Mouse (Mus musculus) urinary bladder, postnatal 10 days (tissue): ENCODE data around the gene Cyth4.
A peak's percentile ranks its signal among the peaks of the same experiment; 100 is the strongest.

Source experiments
- DNase-seq: peaks from one replicate; pipeline ENCODE4 v3.0.0; 2022; ENCODE audit warnings: low spot score

Cyth4 gene

GRCm38 (mm10) chr15:78587050-78587994 lies 9.5 kb upstream of the Cyth4 start:
- DNase-seq: peak; percentile 54

- no peak for DNase-seq
These were observed 8.8 kb upstream of the Cyth4 start for GRCm38 (mm10) chr15:78588049-78588448.

DNA sequence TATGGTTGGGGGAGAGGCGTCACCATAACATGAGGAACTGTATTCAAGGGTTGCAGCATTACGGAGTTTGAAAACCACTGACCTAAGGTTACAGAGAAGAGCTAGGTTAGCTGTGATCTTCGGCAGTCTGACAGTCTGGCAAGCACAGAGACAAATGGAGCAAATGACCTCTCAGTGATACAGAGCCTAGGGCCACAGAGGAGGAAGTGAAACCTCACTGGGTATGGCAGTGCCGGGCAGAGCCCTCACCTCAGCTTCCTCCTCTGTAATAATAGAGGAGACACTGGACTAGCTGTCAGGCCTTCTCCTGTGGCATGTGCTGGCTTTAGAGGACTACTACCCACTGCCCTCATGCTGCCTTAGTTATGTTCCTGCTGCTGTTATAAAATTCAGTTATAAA lies 7.9 kb upstream of the Cyth4 start:
- DNase-seq: no peak

GRCm38 (mm10) chr15:78589936-78590335 lies 6.9 kb upstream of the Cyth4 start:
- no peak for DNase-seq

GRCm38 (mm10) chr15:78590785-78591184 lies 6.1 kb upstream of the Cyth4 start:
- DNase-seq: no peak

DNA sequence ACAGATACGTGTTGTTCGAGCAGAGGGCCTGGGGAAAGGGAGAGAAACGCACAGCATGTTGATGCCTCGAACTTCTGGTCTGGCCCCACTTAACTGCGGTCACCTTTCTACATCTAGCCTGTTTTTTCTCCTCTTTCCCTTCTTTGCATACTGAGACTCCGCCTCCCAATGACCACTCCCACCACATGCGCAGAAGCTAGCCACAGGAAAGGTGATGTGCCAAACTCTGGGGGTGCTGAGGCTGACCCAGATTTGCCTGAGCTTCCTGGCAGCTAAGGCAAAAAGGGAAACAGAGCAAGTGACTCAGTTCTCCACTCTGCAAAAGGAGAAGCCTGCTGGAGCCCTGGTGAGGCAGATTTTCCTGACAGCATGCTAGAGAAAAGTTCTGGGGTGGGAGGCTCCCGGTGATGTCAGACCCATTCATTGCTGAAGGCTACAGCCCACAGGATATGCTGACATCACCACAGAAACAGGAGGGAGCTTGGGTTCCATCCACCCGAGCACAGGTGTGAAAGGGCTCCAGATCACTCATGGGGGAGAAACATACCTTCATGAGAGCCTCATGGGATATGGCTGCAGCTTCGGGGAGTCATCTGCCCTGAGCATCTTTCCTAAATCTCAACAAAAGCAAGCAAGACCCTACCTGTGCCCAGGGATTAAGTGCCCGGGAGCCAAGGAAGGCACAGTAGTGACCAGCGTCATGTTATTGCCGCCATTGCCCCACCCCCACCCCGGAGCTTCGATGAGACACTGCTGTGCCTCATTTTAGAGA lies 5.0 kb upstream of the Cyth4 start:
- no peak for DNase-seq

DNA sequence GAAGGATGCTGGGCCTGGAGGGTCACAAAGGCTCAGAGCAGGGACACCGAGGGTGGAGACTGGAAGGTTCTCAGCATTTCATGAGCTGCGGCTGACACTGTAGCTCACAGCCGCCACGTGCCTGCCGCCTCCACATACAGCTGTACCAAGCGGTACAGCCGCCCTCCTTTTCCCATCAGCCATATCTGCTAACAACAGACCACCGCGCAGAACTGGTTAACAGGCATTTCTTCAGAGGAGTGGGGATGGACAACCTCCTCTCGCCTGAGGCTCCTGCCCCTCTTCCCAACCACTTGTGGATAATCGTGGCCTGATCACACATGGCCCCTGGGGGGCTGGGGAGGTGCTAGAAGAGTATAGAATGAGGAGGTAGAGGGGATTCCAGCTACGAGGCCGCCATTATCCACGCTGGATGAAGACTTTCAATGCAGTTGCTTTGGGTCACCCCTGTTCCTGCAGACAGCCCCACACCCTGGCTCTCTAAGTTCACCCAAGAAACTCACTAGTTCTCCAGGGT lies 4.3 kb upstream of the Cyth4 start:
- DNase-seq: no peak

- DNase-seq: no peak
These were observed 2.9 kb upstream of the Cyth4 start for GRCm38 (mm10) chr15:78593896-78594425.

DNA sequence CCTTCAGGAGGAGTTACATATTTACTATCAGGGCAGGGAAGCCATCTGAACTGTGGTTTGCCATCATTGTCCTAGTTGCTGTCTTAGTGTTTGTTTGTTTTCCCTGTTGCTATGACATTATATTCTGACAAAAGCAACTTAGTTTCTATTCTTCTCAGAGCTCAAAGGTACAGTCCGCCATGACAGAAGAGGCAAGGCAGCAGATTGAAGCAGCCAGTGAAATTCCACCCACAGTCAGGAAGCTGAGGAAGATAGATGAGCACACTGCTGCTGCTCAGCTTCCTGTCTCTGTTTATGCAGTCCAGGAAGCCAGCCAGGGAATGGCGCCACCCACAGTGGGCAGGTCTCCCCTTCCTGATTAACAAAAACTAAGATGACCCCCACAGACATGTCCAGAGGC lies 2.0 kb upstream of the Cyth4 start:
- no peak for DNase-seq

GRCm38 (mm10) chr15:78595468-78595867 lies 1.4 kb upstream of the Cyth4 start:
- DNase-seq: no peak

GRCm38 (mm10) chr15:78596504-78596903 lies 343 bp upstream of the Cyth4 start:
- DNase-seq: no peak

DNA sequence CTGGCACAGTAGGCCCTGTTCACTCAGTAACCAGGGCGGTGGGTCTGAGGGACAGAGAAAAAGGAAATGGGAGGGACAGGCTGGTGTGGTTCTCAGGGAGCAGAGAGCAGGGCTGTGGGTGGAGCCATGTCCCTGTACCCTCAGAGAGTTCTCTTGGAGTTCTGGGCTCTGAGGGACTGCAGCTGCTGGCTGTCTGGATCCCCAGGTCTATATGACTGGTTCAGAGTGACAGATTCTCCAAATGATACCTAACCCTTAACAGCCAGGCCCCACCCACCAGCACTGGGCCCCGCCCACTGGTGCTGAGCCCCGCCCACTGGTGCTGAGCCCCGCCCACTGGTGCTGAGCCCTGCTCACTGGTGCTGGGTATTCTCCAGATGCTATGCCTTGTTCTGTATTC lies 882 bp downstream of the Cyth4 start:
- no peak for DNase-seq

GRCm38 (mm10) chr15:78599124-78599523 lies 2.3 kb downstream of the Cyth4 start:
- DNase-seq: no peak

DNA sequence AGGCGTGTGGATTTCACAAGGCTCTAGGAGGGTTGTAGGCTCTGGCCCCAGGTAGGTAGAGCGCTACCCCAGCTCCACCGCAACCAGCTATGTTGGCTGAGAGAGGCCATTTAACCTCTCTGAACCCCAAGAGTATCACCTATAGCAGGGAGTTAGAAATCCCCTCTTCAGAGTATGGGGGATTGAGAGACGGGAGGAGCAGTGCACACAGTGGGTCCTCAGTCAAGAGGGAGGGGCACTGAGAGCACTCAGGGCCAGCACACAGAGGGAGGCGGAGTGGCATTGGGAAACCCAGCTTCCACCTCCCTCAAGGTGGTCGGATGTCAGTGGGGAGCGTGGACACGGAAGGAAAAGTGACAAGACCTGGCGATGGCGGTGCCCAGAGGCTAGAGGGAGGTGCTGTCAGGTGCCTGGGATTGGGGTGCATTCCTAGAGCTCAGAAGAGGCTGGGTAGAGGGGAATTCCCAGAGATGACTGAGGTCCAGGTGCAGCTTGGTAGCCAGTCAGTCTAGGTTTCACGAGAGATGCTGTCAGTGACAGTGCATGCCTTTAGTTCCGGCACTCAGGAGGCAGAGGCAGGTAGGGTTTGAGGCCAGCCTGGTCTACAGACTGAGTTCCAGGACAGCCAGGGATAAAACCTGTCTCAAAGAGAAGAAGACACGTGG lies 2.8 kb downstream of the Cyth4 start:
- DNase-seq: no peak

DNA sequence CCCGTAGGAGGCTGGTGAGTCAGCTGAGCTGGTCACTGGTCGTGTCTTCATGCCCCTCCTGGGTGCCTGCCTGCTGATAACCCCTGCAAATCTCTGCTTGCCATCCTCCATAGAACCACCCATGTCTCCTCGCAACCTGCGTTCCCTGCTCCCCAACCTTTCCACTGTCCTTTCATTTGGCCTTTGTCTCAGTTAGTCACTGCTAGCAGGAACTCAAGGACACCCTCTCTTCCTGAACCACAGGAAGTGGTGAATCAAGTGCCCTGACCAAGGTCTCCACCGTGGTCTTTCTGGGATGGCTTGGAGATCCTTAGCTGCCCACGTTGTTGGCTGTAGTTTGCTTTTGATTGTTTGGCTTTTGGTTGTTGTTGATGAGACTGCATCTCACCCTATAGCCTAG lies 4.3 kb downstream of the Cyth4 start:
- no peak for DNase-seq

- no peak for DNase-seq
These were observed 7.4 kb downstream of the Cyth4 start for GRCm38 (mm10) chr15:78604255-78604654.

DNA sequence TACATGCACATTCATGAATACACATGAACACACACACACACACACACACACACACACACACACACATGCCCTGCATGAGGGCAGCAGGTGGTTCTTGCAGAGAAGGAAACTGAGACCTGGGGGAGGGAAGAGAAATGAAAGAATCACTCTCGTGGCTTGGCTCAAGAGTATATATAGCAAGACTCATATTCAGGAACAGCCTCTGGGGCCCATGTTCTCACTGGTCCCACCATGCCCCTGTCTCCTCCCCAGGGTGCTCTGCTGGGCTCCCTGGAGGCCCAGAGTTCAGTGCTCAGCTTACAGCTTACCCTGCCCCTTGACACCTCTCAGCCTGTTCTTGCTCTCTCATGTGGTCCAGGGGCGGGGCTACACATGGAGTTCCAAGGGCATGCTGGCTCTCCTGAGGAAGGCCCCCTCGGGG lies 8.5 kb downstream of the Cyth4 start:
- no peak for DNase-seq

GRCm38 (mm10) chr15:78606059-78606458 lies 9.2 kb downstream of the Cyth4 start:
- no peak for DNase-seq

DNA sequence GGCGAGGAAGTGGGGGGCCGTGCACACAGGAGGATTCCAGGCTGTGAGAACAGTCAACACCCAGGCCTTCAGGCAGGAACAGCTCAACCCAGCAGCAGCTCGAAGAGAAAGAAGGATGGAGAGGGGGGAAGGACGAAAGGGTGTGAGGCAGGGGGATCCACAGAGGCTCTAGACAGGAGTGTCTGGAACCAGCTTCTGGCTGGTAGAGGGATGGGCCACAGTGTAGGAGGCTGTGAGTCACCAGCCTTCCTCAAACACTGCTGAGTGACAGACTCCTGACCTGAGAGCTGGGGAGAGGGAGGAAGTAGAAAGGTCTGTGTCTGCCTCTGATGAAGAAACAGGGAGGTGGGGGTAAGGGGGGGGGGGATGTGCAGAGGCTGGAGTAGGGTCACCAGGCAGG lies 10.6 kb downstream of the Cyth4 start:
- DNase-seq: no peak

GRCm38 (mm10) chr15:78610705-78611462 lies 14.0 kb downstream of the Cyth4 start:
- no peak for DNase-seq

DNA sequence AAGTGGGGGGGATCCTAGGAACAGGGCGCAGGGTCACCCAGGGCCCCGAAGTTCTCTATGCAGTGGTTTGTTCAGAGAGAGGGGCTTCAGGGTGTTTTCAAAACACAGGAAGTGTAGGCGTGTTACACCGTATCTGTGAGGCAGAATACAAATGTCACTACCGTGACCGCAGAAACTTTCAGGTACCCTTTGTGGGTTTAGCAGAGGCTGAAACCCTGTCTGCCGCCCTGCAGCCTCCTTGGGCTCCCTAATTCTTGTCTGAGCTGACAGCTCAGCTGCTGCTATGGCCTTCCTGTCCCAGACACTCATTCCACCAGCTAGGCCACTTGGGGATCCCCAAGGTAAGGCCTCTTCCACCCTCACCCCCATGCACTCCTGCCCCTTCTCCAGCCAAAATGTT lies 17.7 kb downstream of the Cyth4 start:
- no peak for DNase-seq
